Mouse (Mus musculus): ENCODE data around the gene Ptprr.

DNA sequence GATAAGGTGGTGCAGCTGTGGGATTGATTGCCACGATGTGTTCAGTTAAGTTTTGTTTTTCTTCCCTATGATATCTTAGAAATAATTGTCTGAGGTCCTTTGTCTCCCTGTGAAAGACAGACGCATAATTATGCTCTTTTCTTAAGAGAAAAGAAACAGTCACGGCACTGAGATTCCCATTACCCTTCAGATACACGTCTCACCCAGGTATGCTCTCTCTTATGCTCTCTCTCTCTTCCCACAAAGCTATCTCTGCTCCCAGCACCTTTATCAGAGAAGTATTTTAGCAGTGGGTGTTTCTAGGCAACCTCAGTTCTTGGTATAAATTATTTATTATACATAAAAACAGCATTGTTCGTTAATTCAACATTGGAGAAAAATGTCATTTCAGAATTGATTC is 107.4 kb downstream of the Ptprr start:
- TF ChIP-seq CTCF (IDR thresholded peaks at IDR 0.05; ENCODE audit: low read depth, low read length), result no peak
- TF ChIP-seq POLR2A (IDR thresholded peaks at IDR 0.05; ENCODE audit: extremely low read depth, insufficient read depth, low read length), result no peak
